Mouse (Mus musculus) MEL (cell line): Measurements from ENCODE around the gene Tmem242. TPM values are rescaled to one million over a fixed set of nuclear protein-coding genes. Genes with fewer than 3 reads are reported as not detected.

Experiments
- DNase-seq: peaks from one replicate; pipeline ENCODE4 v3.0.0; 2011; ENCODE audit warnings: low read depth, low spot score
- H3K27ac ChIP-seq: 2 replicates; pipeline ENCODE4 v1.5.1; 2012; ENCODE audit warnings: low read depth, mild to moderate bottlenecking, control low read depth, low read length, moderate library complexity; ENCODE audit not compliant: control insufficient read depth
- H3K27me3 ChIP-seq, 2 experiments: fragments of 150-350 bp in 1 of 2; sonication (generic) in 1 of 2; 2 replicates each; pipeline ENCODE4 v1.6.1; 2012; ENCODE audit warnings: low read length in 2 of 2, mild to moderate bottlenecking in 2 of 2, improper control_type of control experiment in 1 of 2, moderate library complexity in 1 of 2; ENCODE audit not compliant: insufficient read depth in 2 of 2, control insufficient read depth in 1 of 2
- H3K36me3 ChIP-seq, 2 experiments: 2 replicates each; pipeline ENCODE4 v1.6.1; 2012 to 2014; ENCODE audit warnings: low read length in 2 of 2, improper control_type of control experiment in 1 of 2, inconsistent platforms in 1 of 2, mild to moderate bottlenecking in 1 of 2; ENCODE audit not compliant: insufficient read depth in 2 of 2, control insufficient read depth in 1 of 2
- H3K4me1 ChIP-seq, 2 experiments: fragments of 150-350 bp in 1 of 2; sonication (generic) in 1 of 2; 2 replicates each; pipeline ENCODE4 v1.6.1; 2012; ENCODE audit warnings: low read length in 2 of 2, improper control_type of control experiment in 1 of 2, mild to moderate bottlenecking in 1 of 2; ENCODE audit not compliant: insufficient read depth in 2 of 2, control insufficient read depth in 1 of 2
- H3K4me3 ChIP-seq, 2 experiments: fragments of 150-350 bp in 1 of 2; sonication (generic) in 1 of 2; 2 replicates each; pipeline ENCODE4 v1.5.1; 2012; ENCODE audit warnings: low read depth in 2 of 2, low read length in 2 of 2, mild to moderate bottlenecking in 2 of 2, moderate library complexity in 2 of 2, control low read depth in 1 of 2, improper control_type of control experiment in 1 of 2; ENCODE audit not compliant: control insufficient read depth in 1 of 2, insufficient read depth in 1 of 2
- H3K79me2 ChIP-seq: 2 replicates; pipeline ENCODE4 v1.6.1; 2012; ENCODE audit warnings: mild to moderate bottlenecking, low read length, moderate library complexity; ENCODE audit not compliant: control insufficient read depth, poor library complexity, insufficient read depth
- H3K9ac ChIP-seq: 2 replicates; pipeline ENCODE4 v1.6.1; 2012; ENCODE audit warnings: low read depth, mild to moderate bottlenecking, control low read depth, low read length, moderate library complexity; ENCODE audit not compliant: control insufficient read depth, poor library complexity, severe bottlenecking
- H3K9me3 ChIP-seq: fragments of 150-350 bp; sonication (generic); replicated peaks from 2 replicates; pipeline ENCODE4 v1.6.1; 2012; ENCODE audit warnings: mild to moderate bottlenecking, low read length, improper control_type of control experiment, moderate library complexity; ENCODE audit not compliant: insufficient read depth
- EP300 ChIP-seq, 2 experiments: IDR thresholded peaks; 2 replicates each; pipeline ENCODE4 v1.6.1; 2011; ENCODE audit warnings: improper control_type of control experiment in 2 of 2, low read length in 2 of 2, low read depth in 1 of 2, mild to moderate bottlenecking in 1 of 2
- GATA1 ChIP-seq: IDR thresholded peaks from 2 replicates; pipeline ENCODE4 v1.6.1; 2011; ENCODE audit warnings: low read depth, low read length, improper control_type of control experiment
- JUND ChIP-seq: IDR thresholded peaks from 2 replicates; pipeline ENCODE4 v1.6.1; 2011; ENCODE audit warnings: low read depth, mild to moderate bottlenecking, improper control_type of control experiment, low read length
- KAT2A ChIP-seq: conservative IDR thresholded peaks from 2 replicates; pipeline ENCODE4 v1.6.1; 2012; ENCODE audit warnings: low read depth, low read length, improper control_type of control experiment, inconsistent platforms
- MAX ChIP-seq: IDR thresholded peaks from 2 replicates; pipeline ENCODE4 v1.6.1; 2011; ENCODE audit warnings: low read length, improper control_type of control experiment
- MEF2A ChIP-seq: IDR thresholded peaks from 2 replicates; pipeline ENCODE4 v1.6.1; 2014; ENCODE audit warnings: low read depth, mild to moderate bottlenecking, inconsistent platforms, low read length, improper control_type of control experiment; ENCODE audit not compliant: poor library complexity, insufficient replicate concordance, severe bottlenecking; ENCODE audit errors: extremely low read depth
- MXI1 ChIP-seq: IDR thresholded peaks from 2 replicates; pipeline ENCODE4 v1.6.1; 2011; ENCODE audit warnings: mild to moderate bottlenecking, low read depth, low read length, improper control_type of control experiment
- MYB ChIP-seq: IDR thresholded peaks from 2 replicates; pipeline ENCODE4 v1.6.1; 2011; ENCODE audit warnings: mild to moderate bottlenecking, low read depth, low read length, improper control_type of control experiment
- MYC ChIP-seq: IDR thresholded peaks from 2 replicates; pipeline ENCODE4 v1.6.1; 2011; ENCODE audit warnings: low read depth, mild to moderate bottlenecking, low read length, improper control_type of control experiment, moderate library complexity
- POLR2AphosphoS2 ChIP-seq: IDR thresholded peaks from 2 replicates; pipeline ENCODE4 v1.6.1; 2011; ENCODE audit warnings: low read length, improper control_type of control experiment
- TBP ChIP-seq: IDR thresholded peaks from 2 replicates; pipeline ENCODE4 v1.8.0; 2011; ENCODE audit warnings: low read depth, low read length, improper control_type of control experiment
- TCF12 ChIP-seq: IDR thresholded peaks from 2 replicates; pipeline ENCODE4 v1.6.1; 2014; ENCODE audit warnings: low read depth, mild to moderate bottlenecking, inconsistent platforms, low read length, improper control_type of control experiment, moderate library complexity
- ZC3H11A ChIP-seq: IDR thresholded peaks from 2 replicates; pipeline ENCODE4 v1.6.1; 2012; ENCODE audit warnings: low read depth, mild to moderate bottlenecking, inconsistent platforms, low read length, improper control_type of control experiment
- ZMIZ1 ChIP-seq: IDR thresholded peaks from 2 replicates; pipeline ENCODE4 v1.6.1; 2012; ENCODE audit warnings: low read depth, mild to moderate bottlenecking, inconsistent platforms, low read length, improper control_type of control experiment, moderate library complexity
- polyA plus RNA-seq, 2 experiments: library from polyadenylated mRNA; stranded (reverse) in 1 of 2; unstranded in 1 of 2; fragments of >175 nt in 1 of 2; fragments of >200 nt in 1 of 2; gene quantifications; 2 replicates each; pipeline versions ENCODE4 v1.2.1 to v1.2.4; 2012; ENCODE audit warnings: low replicate concordance in 2 of 2, low read depth in 1 of 2; ENCODE audit not compliant: insufficient read length in 2 of 2, insufficient read depth in 1 of 2, missing spikeins in 1 of 2
- total RNA-seq: library from RNA; depleted of rRNA; stranded (reverse); fragments of 300-350 nt; gene quantifications from 2 replicates; pipeline ENCODE4 v1.2.3, GENCODE M21; 2012

Tmem242 gene
- total and polyA plus RNA-seq, 3 experiments = 27.0 to 49.2 TPM; not detected in 1

DNA sequence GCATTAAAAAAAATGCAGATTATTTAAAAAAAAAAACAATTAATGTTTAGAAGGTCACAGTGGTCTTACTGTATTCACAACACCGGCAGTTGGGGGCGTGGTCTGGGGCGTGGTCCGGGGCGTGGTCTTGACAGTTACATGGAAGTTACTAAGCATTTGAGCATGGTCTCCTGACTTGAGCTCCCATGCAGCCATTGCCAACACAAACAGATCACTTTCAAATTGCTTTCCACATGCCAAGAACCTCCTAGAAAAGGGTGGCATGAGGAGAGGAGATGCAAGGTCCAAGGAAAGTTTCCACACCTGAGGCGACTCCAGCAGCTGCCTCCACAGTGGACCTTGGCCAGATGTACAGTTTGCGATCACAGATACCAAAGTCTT is 62.1 kb downstream of the Tmem242 start:
- TF ChIP-seq MXI1 (no peak), MEF2A (no peak), POLR2AphosphoS2 (no peak), KAT2A (no peak), MYC (no peak), GATA1 (no peak), EP300 (IDR thresholded peaks at IDR 0.05; ENCODE audit: low read depth in 1 of 2, low read length in 2 of 2) (no peak)
- H3K9ac ChIP-seq = no peak overlapping the region; the same call in 1 of the 2 replicates
- no peaks in the 10 kb centered on the region for H3K79me2 ChIP-seq
- no peaks in the 10 kb centered on the region for H3K9me3 ChIP-seq
- peak; percentile 82 for DNase-seq
- H3K4me1 ChIP-seq = peaks cover 4 to 5% of the 10 kb centered on the region in 2 experiments; a peak in 3 of 4 replicates
- H3K36me3 ChIP-seq = no peaks in the 10 kb centered on the region; a peak in 1 of 4 replicates
- H3K4me3 ChIP-seq = peak overlapping the region in 1 of 2 experiments; percentile 59; a peak in 1 of 4 replicates
- H3K27me3 ChIP-seq = peaks cover 2 to 3% of the 10 kb centered on the region in 2 experiments; a peak in 2 of 4 replicates
- H3K27ac ChIP-seq = no peak overlapping the region

DNA sequence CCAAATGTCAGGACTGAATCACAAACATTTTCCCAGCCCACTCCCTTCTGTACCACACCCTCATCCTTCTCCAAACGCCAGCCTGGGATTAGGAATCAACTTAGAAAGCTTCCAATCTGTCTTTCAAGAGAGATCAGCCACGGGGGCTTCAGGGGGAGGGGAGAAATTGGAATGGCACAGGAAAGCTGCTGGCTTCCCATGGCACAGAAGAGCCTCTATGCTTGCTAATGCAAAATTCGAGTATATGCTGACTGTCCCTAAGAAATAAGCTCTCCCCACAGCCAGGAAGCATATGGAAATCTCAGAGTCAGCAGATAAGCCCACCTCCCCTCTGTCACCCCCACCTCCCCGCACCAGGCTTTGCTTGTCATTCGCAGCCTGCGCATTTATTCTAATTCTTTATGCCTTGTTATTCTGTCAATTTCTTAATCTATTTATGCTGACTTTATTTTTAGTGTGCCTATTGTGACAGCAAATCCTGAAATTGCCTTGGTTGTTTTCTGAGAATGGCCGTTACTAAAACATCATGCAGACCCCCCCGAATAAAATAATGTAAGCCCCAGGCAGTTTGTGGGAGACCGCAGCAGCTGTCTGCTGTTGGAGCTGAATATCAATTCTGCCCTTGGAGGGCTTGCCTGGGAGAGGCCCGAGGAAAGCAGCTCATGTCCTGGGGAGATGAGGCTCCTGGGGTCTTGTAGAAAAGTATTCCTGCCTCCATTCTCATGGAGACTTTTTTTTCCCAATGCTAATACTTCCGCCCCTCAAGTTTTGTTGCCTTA is 62.7 kb downstream of the Tmem242 start:
- peak overlapping the region in 1 of 2 experiments; percentile 59; a peak in 1 of 4 replicates for H3K4me3 ChIP-seq
- H3K27me3 ChIP-seq = peaks cover 2 to 3% of the 10 kb centered on the region in 2 experiments; a peak in 3 of 4 replicates
- no peaks in the 10 kb centered on the region for H3K79me2 ChIP-seq
- peaks cover 4 to 5% of the 10 kb centered on the region in 2 experiments; a peak in 3 of 4 replicates for H3K4me1 ChIP-seq
- H3K9ac ChIP-seq = no peak overlapping the region
- TF ChIP-seq ZMIZ1 (no peak), TCF12 (no peak), MYB (no peak)
- TF ChIP-seq, all 39 proteins: peak for 0
- no peak overlapping the region for H3K27ac ChIP-seq
- no peaks in the 10 kb centered on the region for H3K9me3 ChIP-seq
- H3K36me3 ChIP-seq = no peaks in the 10 kb centered on the region; a peak in 1 of 4 replicates
- no peak for DNase-seq

DNA sequence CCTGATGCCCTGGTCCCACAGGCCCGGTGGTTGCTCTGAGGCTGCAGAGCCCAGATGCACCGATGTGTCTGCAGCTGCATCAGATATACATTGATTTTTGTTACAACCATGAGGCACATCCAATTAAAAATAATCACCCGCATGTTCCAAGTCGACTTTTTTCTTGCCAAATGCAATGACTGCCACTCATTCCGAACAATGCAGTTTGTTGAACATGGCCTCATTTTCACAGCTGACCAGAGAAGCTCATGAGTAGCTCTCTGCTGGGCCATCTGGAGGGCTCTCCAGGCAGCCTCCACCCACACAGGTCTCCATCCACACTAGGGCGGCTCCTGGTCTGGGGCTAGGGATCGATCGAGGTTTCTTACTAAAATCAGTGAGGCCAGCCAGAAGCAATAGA is 67.1 kb downstream of the Tmem242 start:
- Histone ChIP-seq H3K4me3 (no peak overlapping the region), H3K27me3 (peaks cover 8 to 9% of the 10 kb centered on the region in 2 experiments), H3K9ac (no peak overlapping the region), H3K36me3 (no peaks in the 10 kb centered on the region; a peak in 1 of 4 replicates), H3K27ac (no peak overlapping the region), H3K9me3 (no peaks in the 10 kb centered on the region), H3K79me2 (no peaks in the 10 kb centered on the region), H3K4me1 (peaks cover 1 to 2% of the 10 kb centered on the region in 2 experiments; a peak in 3 of 4 replicates)
- no peak for DNase-seq
- TF ChIP-seq ZMIZ1 (no peak), KAT2A (no peak), MAX (no peak), TBP (no peak), JUND (no peak), ZC3H11A (no peak)
